Mouse (Mus musculus) spleen, adult 2 months (tissue): ENCODE data around the gene Trrap.

Experiments used
- CTCF ChIP-seq: fragments of 200-500 bp; IDR thresholded peaks from 2 replicates; pipeline ENCODE4 v1.5.1; 2011; ENCODE audit warnings: mild to moderate bottlenecking, inconsistent platforms; ENCODE audit not compliant: insufficient read depth, insufficient read length, insufficient replicate concordance; ENCODE audit errors: extremely low read depth
- POLR2A ChIP-seq: fragments of 200-500 bp; IDR thresholded peaks from 2 replicates; pipeline ENCODE4 v1.6.1; 2011; ENCODE audit warnings: low read depth, low read length, inconsistent platforms

GRCm38 (mm10) chr5:144836100-144836499 lies 68.6 kb downstream of the Trrap start:
- TF ChIP-seq CTCF (no peak), POLR2A (no peak)
